Mouse (Mus musculus): ENCODE data around the gene Crebbp.

Gene Crebbp

DNA sequence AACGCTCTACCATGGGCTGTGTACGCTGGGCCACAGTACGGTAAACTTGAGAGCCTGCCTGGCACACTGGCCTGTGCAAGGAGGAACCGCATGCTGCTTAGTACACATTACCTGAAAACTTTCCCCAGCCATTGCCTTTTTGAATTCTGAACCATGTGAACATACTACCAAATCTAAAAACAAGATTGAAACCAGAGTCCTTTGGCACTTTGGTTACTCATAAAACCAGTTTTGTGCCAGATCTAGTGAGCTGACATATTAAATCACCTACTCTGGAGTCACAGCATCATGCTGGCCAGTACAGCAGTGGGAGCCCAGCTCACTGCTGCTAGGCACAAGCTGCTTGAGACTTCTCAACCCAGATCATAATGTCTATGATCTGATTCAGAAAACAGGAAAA is 172.2 kb downstream of the Crebbp start:
- no peak for DNase-seq (ENCODE audit: low spot score)

DNA sequence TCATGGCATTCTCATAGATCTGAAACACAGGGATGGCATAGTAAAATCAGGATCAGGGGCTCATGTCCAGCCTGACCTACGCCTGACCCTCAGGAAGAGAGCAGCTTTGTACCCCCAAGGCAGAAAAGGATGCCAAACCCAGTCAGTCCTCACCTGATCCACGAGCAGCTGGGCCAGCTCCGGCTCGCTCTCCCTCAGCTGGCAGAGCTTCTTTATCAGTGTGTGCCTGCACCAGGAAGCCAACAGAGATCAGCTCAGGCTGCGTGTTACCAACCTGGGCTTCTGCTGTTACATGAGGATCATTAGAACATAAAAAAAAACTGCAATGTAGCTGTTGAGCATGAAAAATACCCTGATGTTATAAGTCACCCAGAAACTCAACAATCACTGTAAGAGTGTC is 173.6 kb downstream of the Crebbp start:
- DNase-seq (ENCODE audit: low spot score), result no peak

DNA sequence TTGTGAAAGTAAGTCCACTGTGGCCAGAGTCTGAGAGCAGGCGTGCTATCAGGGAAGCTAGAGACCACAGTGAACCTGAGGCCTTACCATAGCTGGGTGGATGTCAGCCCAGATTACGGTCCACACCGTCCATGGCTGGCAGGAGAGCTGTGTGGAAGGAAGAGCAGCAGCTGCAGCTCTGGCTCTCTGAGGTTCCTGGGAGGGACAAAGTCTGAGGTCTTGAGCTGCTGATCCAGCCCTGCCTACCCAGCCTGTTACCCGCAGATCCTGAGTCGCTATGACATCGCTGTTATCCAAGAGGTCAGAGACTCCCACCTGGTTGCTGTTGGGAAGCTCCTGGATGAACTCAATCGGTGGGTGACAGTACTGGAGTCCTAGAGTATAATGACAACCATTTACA is 176.1 kb downstream of the Crebbp start:
- no peak for DNase-seq (ENCODE audit: low spot score)

DNA sequence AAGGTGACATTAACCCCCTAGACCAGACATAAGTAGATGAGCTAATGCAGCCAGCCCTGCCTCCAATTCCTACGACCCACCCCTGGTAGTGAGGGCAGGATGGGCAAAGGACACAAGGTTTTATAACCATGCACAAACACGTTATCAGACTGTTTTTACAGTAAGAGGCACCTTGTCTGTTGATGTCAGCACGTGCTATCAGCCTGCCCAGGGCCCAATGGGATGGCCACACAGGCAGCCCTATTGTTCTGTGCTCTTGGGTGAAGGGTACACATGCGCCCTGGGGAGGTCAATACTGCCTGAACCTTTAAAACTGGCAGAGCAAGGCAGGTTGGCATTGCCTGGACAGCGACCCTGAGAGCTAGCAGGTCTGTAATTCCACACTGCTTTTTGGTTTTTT is 177.0 kb downstream of the Crebbp start, which contains the start of gene Dnase1:
Gene Dnase1, plus strand, starts transcription at position 136 of the 400 bp plus-strand sequence.
- no peak for DNase-seq (ENCODE audit: low spot score)

DNA sequence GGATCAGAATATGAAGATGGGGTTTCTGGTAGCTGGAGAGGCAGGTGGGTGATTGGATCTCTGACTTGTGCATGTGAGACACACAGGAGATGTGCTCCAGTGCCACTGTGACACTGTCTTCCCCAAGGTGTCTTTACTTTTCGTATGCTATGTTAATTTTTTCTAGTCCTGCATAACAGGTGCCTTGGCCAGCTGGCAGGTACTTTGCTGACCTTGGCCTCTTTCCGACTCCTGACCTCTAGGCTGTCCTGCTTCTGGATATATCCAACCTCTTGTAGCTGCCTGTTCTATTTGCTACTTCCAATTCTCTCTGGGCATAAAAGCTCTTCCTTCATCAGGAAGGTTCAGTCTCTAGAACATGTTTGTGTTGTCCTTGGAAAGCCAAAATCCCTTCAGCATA is 178.2 kb downstream of the Crebbp start:
- DNase-seq (ENCODE audit: low spot score), result no peak

DNA sequence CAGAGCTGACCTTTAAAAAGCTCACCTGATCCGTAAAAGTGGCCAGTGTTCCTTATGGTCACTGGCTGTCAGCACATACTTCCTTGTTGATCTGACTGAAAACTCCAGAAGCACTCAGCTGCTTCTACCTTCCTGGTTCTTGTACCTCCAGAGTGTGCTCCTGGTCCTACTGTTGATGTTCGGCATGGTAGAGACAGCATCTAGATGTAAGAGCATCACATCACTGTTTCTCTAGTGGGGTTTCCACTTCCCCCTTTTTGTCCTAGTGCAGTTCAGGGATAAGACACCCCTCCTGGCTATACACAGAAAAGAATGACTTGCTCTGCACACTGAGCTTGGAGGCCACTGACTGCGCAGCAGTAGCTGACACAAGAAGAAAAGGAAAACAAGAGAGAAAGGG is 179.3 kb downstream of the Crebbp start:
- DNase-seq (ENCODE audit: low spot score), result no peak

DNA sequence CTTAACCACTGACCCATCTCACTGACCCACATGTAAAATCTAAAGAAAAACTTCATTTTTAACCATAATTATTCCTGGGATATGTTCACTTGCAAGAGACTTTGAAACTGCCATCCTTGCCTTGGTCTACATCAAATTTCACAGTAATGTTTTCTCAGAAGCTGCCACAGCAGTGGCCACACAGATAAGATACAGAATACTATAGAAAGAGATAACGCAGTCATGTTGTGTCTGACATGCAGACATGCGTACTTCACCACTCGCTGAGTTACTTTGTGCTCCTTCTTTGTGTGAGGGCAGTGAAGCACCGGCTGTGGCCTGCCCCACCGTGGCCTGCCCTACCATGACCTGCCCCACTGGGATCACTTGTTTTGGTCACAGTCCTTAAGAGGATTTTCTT is 179.8 kb downstream of the Crebbp start:
- no peak for DNase-seq (ENCODE audit: low spot score)

DNA sequence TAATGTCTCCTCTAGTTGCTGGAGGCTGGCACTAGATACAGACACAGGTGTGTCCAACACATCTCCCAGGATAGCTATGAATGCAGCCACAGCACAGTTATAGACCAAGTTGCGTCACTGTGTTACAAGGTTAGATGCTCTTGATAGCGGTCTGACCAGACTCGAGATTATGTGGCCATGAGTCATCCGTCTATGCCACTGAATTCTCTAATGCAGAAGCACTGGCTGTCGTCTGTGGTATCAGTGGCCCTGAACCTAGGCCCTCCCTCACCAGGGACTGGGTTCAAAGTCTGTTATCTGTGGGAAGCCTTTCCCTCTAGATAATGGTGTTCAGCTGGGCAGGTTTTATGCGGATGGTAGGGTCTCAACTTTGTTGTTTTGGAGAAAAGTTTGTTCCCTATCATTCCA is 181.5 kb downstream of the Crebbp start:
- DNase-seq (ENCODE audit: low spot score), result no peak

DNA sequence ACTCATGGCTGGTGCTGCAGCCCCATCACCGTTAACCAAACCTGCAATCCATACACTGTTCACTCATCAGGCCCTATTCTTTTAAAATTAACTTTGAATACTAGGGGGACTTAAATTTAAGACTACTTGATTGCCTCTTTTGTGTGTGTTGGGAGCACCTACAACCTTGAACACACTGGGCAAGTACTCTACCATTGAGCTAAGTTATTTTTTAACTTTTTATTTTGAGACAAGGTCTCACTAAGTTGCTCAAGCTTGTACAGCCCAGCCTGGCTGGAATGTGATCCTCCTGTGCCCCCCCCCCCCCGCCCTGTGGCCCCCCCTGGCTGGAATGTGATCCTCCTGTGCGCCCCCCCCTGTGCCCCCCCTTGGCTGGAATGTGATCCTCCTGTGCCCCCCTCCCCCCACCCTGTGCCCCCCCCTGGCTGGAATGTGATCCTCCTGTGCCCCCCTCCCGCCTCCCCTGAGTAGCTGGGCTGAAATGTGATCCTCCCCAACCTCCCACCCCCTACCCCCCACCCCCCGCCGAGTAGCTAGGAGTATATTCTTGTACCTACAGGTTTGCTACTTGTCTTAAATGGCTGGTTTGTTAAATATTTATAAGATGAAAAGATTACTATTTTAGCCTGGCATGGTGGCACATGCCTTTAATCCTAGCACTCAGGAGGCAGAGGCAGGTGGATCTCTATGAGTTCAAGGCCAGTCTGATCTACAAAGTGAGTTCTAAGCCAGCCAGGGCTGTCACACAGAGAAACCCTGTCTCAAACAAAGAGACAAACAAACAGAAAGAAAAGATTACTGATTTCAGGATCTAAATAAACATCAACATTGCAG is 182.1 kb downstream of the Crebbp start:
- DNase-seq (ENCODE audit: low spot score), result no peak
